Mouse (Mus musculus): Measurements from ENCODE around the gene Dnah14.
A peak's percentile ranks its signal among the peaks of the same experiment; 100 is the strongest.
"Not testable (repeated sequence)": the region's sequence is repeated elsewhere in the genome, so short reads cannot be mapped to it uniquely, and the experiment has no call there.

The Dnah14 gene

DNA sequence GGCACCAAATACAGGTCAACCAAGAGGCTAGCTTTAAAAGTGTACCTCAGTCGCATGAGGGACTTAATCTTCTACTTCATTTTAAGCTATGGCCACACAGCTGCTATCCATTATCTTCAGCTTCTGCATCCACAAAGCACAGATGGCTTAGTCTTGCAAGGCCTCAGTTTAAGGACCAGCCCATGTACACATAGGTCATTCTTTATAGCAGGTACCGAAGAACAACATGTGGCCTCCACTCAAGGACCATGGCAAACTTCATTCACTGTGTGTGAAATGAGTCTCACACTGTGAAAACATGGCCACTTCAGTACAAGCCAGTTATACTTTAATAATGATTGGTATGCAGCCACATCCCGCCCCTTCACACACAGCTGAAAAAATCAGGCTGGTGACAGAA is 34.8 kb downstream of the Dnah14 start:
- no peak for DNase-seq

DNA sequence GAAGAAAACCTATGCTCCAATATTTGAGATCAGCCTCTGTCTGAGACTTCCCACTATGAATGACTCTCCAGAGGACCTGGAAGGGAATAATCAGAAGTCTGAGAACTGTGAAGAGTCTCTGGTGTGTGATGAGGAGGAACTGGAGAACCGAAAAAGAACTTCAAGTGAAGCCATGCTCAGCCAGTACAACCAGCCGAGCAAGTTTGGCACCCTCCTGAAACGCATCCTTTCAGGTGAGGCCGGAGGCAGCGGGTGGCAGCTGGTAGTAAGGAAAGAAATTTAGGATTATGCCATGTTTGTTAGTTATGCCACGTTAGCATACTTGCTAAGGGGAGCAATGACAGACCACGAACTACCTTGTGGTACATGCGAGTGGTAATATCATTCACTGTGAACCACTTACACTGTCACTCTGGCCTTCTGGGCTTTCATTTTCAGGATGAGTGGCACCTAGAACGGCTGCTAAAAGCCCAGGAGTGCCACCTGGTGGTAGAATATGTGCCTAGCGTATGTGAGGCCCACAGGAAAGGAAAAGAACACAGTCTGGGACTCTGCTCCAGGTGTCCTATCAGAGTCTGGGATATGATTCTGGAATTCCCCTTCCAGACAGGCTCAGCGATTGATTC is 39.6 kb downstream of the Dnah14 start:
- DNase-seq = peak; percentile 60 to 70

DNA sequence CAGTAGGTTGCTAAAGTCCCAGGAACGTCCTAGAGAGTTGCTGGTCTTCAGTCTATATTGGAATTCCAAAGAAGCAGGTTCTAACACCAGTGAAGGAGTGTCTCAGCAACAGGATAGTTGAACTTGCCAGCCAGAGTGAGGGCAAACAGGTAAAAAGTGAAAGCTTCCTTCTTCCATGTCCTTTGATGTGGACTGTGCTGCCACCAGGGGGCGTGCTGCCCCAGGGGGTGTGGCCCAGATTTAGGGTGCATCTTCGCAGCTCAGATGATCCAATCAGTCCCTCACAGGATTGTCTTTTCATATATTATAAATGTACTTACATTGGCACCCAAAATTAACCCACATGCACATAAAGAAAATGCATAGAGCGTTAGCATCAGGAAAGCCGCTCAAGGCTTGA is 41.0 kb downstream of the Dnah14 start:
- no peak for DNase-seq

DNA sequence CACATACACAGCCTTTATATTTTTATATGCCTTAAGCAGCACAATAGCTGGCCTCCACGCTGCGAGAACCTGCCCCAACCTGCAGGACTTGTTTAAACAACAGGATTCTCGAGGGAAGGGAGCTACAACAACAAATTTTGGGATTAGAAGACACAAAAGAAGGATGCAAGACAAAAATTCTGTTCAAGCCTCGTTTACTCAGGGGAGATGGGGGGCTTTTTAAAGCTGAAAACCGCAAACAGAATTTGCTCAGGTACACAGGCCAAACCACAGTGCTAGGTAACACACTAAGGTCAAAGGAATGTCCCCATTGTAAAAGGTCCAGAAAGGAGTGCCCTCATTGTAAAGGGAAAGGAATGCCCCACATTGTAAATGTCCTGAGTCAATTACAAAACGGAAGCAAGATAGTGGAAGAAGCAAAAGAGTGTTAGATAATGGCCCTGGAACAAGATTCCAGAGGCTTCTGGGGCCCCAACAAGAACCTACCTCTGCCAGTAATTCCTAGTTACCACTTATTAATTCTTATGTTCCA is 46.9 kb downstream of the Dnah14 start:
- no peak for DNase-seq

DNA sequence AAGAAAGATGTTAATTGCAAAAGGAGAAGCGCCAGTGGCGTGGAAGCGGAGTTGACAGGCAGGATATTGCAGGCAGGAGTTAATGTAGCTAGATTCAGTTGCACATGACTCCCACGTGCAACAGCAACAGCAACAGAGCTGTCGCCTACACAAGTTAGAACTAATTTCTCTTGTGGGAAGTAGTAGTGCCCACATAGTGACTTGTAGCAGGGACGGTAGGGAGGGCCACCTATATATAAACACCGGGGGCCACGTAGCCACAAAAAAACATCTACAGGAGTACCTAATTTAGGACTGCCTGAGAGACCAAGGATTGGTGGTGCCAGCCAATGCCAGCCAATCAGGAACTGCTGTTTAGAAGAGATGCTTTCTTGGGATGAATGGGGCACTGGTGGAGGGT is 48.5 kb downstream of the Dnah14 start:
- DNase-seq = no peak

DNA sequence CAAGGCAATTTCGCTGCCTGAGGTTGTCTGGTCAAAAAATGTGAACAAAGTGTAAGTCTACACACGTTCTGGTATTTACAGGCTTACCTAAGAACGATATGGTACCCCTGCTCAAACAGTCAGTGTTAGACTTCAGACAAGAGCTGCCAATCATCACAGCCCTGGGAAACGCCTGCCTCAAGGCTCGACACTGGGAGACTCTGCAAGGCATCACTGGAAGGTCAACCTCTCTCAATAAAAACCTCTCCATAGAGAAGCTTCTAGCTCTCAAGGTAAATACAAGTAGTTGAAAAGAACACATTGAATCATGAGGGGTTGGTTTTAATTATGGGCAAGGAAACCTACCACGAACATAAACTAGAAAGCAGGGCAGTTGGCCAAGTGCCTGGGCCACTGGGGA is 51.9 kb downstream of the Dnah14 start:
- no peak for DNase-seq

DNA sequence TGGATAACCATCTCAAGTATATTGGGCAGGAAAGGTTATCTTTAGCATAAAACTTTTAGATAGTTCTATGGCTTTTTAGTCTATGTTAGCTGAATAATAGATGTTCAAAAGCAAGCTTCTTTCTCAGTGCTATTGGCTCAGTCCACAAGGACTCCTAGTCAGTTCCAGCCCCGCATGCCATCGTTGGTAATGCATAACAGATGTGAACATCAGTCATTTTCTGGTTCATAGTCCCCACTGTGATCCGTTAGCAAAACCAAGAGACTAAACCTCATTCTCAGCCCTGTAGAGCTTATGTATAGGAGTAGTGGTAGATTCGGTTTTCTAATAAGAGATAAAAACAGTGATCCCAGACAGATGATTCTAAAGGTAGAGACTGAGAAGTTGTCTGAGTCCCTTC is 55.0 kb downstream of the Dnah14 start:
- no peak for DNase-seq

DNA sequence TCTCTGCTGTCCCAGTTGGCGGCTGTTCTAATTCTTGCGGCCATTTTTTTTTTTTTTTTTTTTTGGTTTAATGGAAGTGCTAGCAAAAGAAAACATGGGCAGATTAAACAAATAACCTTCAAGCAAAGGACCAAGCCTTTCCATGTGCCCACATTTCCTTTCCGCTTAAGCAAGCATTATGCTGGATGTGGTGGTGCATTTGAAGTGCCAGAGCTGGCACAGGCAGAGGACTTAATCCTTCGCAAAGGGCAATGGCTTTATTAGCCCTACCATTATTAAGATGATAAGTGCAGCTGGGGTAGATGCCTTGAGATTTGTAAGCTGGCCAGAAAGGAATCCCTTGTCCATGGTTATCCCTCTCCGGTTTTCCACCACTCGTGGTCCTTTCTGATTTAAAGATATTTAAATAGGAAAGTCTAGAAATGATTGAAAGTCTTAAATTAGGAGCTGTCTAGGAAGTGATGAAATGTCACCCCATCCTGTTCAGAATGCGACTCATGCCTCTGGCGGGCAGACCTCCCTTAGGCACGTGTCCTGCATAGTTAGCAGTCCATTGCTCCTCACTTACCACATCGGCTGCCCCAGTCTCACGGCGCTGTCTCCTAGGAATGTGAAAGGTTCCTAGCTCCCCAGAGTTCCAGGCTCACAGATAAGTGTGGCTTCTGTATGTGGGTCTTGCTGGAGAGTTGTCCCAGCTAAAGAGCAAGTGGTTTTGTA is 61.8 kb downstream of the Dnah14 start:
- DNase-seq = no peak

DNA sequence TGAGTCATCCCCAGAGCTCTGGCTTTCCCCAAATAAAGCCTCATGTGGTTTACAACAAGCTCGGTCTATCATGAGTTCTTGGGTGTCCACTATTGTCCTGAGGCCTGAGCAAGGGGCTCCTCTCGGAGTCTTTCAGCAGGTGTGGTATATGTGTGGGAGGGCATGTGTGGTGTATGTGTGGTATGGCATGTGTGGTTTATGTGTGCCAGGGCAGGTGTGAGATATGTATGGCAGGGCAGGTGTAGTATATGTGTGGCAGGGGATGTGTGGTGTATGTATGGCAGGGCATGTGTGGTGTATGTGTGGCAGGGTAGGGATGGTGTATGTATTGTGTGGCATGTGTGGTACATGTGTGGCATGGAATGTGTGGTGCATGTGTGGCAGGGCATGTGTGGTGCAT is 64.0 kb downstream of the Dnah14 start:
- DNase-seq = no peak

DNA sequence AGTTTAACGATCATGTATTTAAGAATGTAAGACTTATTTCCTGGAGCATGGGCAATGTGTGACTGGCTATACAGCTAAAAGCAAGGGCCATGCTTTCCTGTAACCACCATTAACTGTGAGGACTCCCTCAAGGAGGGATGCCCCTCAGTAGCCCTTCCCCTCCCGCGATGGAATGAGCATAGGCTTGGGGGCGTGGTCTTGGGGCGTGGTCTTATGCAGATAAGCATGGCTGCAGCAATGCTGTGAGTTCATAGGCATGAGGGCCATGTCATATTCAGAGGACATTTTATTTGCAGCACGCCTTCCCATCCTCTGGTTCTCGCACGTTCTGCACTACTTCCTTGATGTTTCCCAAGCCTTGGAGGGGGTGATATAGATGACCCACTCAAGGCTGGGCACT is 71.1 kb downstream of the Dnah14 start:
- no peak for DNase-seq

DNA sequence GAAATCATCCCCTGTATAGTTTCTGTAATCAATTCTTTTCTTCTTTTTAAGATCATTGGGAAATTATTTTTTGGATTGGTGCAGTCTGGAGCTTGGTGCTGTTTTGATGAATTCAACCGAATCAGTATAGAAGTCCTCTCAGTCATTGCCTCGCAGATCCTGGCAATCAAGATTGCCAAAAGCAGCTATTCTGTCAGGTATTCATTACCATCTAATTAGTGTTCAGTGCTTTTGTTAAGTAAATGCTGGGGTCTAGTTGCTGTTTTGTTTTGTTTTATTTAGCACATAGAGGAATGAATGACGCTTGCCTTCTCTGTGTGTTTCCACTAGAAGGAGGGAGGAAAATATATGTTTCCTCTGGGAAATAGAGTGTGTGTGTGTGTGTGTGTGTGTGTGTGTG is 77.1 kb downstream of the Dnah14 start:
- no peak for DNase-seq

DNA sequence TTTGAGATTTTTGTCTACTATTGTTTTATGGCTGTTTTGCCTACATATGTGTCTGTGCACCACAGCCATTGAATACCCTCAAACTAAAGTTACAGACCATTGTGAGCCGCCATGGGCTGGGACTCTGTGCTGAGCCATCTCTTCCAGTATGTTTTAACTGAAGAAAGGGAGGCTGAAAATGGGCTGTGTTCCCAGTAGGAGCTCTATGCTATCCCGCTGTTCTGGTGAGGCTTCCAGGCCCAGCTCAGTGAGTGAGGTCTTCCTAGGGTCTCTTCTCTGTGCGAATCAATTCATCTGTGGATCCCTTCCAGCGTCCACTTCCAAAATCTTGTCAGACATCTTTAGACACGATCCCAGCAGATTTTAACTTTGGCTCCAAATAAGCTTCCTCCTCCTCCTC is 80.1 kb downstream of the Dnah14 start:
- no peak for DNase-seq

DNA sequence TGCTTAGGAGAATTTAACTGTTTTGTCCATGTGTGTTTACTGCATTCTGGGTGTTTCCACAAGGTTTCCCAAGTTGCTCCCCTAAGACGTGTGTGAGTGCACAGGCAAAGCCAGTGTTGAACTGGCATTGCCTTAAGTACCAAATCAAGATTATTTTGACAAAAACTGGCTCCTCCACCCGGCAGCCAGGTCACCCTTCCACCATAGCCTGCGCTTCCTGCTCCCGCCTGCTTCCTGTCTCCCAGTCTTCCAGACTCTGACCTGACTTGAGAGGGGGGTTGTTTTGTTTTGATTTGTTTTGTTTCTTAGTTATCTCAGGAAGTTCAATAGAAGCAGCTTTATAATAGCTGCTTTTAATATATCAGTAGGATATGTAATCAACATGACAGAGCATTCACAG is 90.4 kb downstream of the Dnah14 start:
- no peak for DNase-seq

DNA sequence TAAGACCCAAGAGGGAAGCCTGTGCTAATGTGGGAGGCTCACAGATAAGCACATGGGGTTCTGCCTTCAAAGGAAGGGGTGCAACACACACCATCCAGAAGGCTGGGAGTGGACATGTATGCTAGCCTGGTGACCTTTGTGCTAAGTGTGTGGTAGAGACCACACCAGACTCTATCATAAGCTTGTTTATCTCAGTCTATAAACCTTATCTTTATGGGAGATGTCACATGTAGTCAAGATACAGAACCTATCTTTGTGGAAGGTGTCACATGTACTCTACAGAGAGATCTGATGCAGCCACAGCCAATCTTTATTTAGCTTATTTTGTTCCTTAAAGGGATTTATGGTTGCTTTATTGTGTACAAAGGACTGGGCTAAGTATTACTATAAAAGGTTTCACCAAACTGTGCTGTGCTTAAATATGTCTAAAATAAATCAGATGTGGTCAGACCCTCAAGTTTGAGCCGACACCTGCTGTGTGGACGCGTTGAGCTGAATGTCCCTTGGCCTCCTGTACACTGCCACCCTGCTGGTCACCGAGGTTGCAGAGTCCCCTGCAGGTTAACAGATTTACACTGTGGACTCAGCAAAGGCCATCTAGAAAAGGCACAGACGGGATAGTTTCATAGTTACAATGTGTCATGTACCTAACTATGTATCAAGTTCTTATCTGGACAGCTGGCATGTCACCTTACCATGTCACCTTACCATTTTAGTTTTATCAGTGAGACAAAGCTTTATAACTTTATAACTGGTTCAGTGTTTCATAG is 118.6 kb downstream of the Dnah14 start:
- DNase-seq = no peak

DNA sequence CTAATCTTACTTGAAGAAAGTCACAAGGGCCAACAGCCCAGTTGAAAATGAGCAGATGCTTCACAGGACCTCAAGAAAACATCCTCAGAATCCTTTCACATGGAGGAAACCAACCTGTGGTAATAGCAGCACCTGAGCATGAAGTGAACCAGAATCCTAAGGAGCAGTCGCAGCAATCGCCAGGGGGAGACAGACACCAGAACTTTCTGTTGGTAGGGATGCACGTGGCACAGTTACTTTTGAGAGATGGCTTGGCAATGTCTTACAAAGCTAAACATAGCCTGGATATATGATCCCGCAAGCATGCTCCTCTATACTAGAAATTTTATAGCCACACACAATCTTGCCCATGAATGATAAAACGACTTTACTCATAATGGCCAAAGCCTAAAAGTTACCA is 152.3 kb downstream of the Dnah14 start:
- DNase-seq = peak; percentile 12 to 46

DNA sequence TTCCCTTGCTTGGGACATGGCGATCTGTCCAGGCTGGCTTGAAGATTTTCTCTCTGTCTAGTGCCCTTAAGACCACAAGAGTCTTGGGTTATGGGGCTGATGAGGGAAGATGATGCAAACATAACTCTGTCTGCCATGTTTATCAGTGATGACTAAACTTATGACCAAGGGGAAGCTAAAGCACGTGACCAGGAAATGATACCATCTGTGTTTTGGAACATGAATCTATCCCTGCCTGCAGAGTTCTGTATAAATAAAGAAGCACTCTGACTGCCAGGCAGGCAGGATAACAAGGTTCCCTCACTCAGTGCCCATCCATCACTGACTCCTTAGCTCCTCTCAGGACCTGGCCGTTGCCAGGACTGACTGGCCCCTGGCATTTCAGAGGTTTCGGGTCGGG is 157.2 kb downstream of the Dnah14 start:
- DNase-seq = peak in 1 of 2 experiments; percentile 10

DNA sequence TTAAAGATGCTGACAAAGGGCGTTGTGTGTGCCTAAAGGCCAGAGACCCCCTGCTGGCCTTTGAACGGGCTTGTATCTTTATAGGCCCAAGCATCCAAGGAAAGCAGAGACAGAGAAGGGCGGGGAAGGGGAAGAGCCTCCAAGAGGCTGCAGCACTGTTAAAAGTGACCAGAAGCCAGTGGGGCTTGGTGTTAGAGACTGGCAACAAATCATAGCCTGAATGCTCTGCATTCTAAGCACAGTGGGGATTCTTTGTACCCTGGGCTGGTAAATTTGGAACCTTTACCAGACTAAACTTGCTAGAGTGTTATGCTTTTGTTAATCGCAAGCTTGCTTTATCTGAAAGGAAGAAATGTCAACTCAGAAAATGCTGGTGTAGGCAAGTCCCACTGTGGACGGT is 163.9 kb downstream of the Dnah14 start:
- DNase-seq = no peak

DNA sequence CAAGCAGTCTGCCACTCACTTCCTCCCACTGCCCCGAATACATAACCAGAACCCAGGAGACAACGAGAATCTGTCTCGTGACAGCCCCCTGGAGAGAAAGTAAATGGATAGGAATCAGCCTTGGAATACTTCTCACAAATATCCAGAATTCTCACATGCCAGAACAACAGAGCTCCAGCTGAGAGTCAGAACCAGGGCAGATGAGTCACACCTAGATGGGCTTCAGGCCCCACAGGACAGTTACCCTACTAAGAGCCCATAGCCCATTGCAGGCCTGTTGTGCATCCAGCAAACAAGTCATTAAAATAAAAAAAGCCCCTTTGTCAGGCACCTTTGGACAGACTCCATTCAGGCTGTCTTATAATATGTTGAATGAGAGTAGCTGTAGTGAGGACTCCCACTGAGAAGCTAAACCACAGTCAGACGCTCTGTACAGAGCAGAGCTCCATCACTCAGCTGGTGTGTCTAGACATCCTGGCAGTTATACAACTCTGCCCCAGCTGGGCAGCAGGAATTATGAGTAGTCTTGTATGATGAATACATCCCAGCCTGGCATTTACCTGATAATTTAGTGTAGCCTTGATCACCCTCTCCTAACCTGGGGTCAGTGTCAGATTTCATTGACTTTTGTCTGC is 166.0 kb downstream of the Dnah14 start:
- no peak for DNase-seq

DNA sequence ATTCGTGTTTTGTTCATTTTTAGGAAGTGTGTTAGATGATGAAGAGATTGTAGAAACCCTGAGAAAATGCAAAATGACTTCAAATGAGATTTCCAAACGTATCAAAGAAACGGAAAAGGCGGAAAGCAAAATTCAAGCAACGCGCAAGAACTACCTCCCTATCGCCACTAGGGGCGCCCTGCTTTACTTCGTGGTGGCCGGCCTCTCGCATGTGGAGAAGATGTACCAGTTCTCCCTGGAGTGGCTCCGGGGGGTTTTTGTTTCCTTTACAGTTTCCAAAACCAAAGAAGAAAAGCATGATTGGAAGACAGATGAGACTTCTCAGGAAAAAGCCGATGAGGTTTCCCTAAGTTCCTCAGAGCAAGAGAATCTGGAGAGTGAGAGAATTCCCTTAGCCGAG is 193.0 kb downstream of the Dnah14 start:
- DNase-seq = no peak

DNA sequence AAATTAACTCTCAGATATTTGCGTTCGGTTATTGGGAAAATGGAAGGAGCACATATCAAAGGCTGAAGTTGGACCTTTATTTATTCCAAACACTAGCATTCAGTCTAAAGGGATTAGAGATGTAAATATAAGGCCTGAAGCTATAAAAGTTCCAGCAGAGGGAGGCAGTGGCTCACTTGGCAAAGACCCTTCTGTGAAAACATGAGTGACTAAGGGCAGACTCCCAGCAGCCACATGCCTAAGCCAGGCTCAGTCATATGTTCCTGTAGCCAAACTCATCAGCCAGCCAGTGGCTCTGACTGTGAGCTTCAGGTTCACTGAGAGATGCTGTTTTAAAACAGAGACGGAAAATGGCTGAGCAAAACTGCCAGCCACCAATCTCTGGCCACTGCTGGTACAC is 195.5 kb downstream of the Dnah14 start:
- DNase-seq = no peak

DNA sequence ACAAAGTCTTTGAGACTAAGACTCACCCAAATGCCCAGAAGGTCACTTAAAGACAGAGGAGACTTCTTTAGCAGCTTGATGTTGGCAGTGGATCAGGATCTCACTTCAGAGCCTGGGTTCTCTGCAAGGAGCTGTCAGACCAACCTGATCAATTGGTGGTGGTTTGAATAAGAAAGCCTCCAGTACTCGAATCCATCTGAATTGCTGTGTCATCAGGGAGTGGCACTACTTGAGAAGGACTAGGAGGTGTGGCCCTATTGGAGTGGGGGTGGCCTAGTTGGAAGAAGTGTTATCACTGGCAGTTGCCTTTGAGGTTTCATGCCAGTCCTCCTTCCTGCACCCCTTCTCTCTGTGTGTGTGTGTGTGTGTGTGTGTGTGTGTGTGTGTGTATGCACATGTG is 200.2 kb downstream of the Dnah14 start:
- no peak for DNase-seq

DNA sequence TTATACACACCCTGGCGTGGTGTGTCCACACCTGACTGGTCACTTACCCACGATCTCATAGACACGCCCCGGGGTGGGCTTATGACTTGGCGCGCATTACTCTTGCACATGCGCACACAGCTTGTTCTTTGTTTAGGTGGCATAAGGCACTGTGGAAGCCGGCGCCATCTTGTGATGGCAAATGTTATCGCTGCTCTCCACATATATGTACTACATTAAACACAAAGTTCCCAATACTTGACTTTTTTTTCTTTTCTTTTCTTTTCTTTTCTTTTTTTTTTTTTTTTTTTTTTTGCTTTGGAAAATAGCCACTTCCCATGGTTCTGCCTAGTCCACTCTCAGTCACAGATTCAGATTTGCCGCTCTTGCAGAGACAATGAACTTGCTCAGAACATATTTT is 206.2 kb downstream of the Dnah14 start:
- DNase-seq = not testable (repeated sequence)

DNA sequence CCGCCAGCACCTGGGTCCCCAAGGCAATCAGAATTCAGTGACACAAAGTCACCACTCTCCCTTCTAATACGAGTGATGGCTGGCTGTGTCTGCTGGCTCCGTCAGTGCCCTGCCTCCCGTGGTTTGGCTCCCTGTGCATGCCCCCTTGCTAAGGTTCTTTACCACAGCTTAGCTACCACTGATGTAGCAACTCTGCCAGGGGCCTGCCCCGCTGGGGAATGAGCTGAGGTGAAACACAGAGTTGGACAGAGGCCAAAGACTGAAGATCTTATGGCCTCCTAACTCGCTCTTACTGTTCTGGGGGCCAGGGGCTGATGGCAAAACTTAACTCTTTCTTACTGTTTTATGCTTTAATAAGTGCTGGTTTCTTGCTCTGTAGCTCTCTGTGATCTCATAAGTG is 213.6 kb downstream of the Dnah14 start:
- no peak for DNase-seq

Data from lung, adult 18-20 months (tissue).